Comparison of ENCODE assay signal across 12 mouse cellular contexts in the genomic region with DNA sequence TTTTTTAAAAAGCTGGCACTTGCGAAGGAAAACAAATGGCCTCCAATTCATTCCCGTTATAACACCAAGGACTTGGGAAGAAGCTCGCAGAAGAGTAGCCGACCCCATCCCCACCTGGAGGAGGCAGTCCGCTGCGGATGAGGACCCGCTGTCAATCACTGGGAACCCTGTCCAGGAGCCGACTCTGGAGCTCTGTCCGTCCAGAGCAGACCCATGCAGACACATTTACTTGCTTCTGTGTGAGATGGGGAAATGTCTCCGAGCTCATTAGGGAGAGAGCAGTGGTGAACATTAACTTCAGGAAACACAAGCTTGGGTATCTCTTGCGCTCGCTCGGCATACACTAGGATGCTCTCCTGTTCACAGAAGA. TPM values are rescaled to one million over a fixed set of nuclear protein-coding genes. Genes with fewer than 3 reads are reported as not detected.
A peak's percentile ranks its signal among the peaks of the same experiment; 100 is the strongest.
DNase-seq lines count a peak whose midpoint lies in the region; ATAC-seq lines count a peak whose summit lies in the region.
"Had no signal": no experiment of that assay in that cellular context is flagged by ENCODE, and none has a peak within 500 bp of the region (broad histone marks: within the 10 kb centered on the region; RNA-seq: fewer than 3 reads in every experiment).

No protein-coding gene starts in this region.

- no peaks in the 10 kb centered on the region for H3K27me3 ChIP-seq in hindbrain, embryonic 11.5 days (ENCODE audit: control insufficient read depth, insufficient read depth, low read length)
- H3K27me3 ChIP-seq in midbrain, embryonic 14.5 days (ENCODE audit: control insufficient read depth, insufficient read depth, low read length): no peaks in the 10 kb centered on the region

- no peaks in the 10 kb centered on the region for H3K9me3 ChIP-seq in hindbrain, embryonic 11.5 days (ENCODE audit: control insufficient read depth, low read length)
- no peaks in the 10 kb centered on the region for H3K9me3 ChIP-seq in midbrain, embryonic 14.5 days (ENCODE audit: control insufficient read depth, low read length)

- H3K36me3 ChIP-seq in hindbrain, embryonic 11.5 days (ENCODE audit: control insufficient read depth, insufficient read depth, low read length): no peaks in the 10 kb centered on the region
- no peaks in the 10 kb centered on the region for H3K36me3 ChIP-seq in midbrain, embryonic 14.5 days (ENCODE audit: control insufficient read depth, insufficient read depth, low read length)

- H3K27ac ChIP-seq in hindbrain, embryonic 11.5 days (ENCODE audit: low read depth, low read length): peak overlapping the region; percentile 58
- peak overlapping the region; percentile 61; the same call in 1 of the 2 replicates for H3K27ac ChIP-seq in midbrain, embryonic 14.5 days (replicated peaks; ENCODE audit: low read depth, low read length)

- peak overlapping the region; percentile 50 for H3K4me2 ChIP-seq in hindbrain, embryonic 11.5 days (replicated peaks; ENCODE audit: low read depth, low read length)
- H3K4me2 ChIP-seq in midbrain, embryonic 14.5 days (ENCODE audit: low read length): peak overlapping the region; percentile 55

- no peak overlapping the region for H3K9ac ChIP-seq in hindbrain, embryonic 11.5 days (ENCODE audit: low read depth, low read length)
- peak overlapping the region; percentile 36; the same call in 1 of the 2 replicates for H3K9ac ChIP-seq in midbrain, embryonic 14.5 days (replicated peaks; ENCODE audit: low read length)

- peaks cover 2% of the 10 kb centered on the region; the same call in 1 of the 2 replicates for H3K4me1 ChIP-seq in hindbrain, embryonic 11.5 days (replicated peaks; ENCODE audit: control insufficient read depth, insufficient read depth, low read length)
- H3K4me1 ChIP-seq in midbrain, embryonic 14.5 days (ENCODE audit: control insufficient read depth, insufficient read depth, low read length): peaks cover 11% of the 10 kb centered on the region; the same call in 1 of the 2 replicates

- peak; percentile 10 to 16 for DNase-seq in cerebellum, postnatal 10 days
- no peak for DNase-seq in cerebellum, adult 9-10 months
- peak; percentile 36 for DNase-seq in embryo, embryonic 10.5 days (ENCODE audit: low spot score)
- peak; percentile 49 for DNase-seq in hindbrain, embryonic 11.5 days (ENCODE audit: low spot score)
- DNase-seq in midbrain, embryonic 14.5 days: peak; percentile 51
- DNase-seq in layer of hippocampus, adult 11-12 months (ENCODE audit: low spot score): no peak
- no peak for DNase-seq in urinary bladder, postnatal 36 days (ENCODE audit: low spot score in 2 of 2)
- DNase-seq: lung, adult 2 months had no signal

- 0 out of 2 replicates have a peak overlapping the region, but pooled peaks have one; percentile 9 for H3K4me3 ChIP-seq in hindbrain, embryonic 11.5 days (ENCODE audit: low read depth, low read length)
- peak overlapping the region; percentile 25 for H3K4me3 ChIP-seq in midbrain, embryonic 14.5 days (replicated peaks; ENCODE audit: low read depth, low read length)
- H3K4me3 ChIP-seq: erythroblast, embryonic 14.5 days; myocyte had no signal

- peak; percentile 30; the same call in 1 of the 2 replicates for ATAC-seq in hindbrain, embryonic 11.5 days (ENCODE audit: low FRiP score)
- no peak for ATAC-seq in midbrain, embryonic 14.5 days (ENCODE audit: low FRiP score, low TSS enrichment)
- no peak for ATAC-seq in CD4-positive, CD25-positive, alpha-beta regulatory T cell, adult 4 months

- 5% methylated on average over 13 of the region's 13 CpGs for WGBS in hindbrain, embryonic 11.5 days
- 2% methylated on average over 13 of the region's 13 CpGs for WGBS in midbrain, embryonic 14.5 days

RNA-seq across cellular contexts. Expression of a gene that starts 50.5 kb away (rescaled TPM):
- 0.46 and 0.63 TPM in 2 replicates for polyA plus RNA-seq in hindbrain, embryonic 11.5 days (2014; fragmentation: Nextera tagmentation; extraction: Ambion mirVana)
- polyA plus RNA-seq in midbrain, embryonic 14.5 days (2014; fragmentation: Nextera tagmentation; extraction: Ambion mirVana): 4.0 and 4.1 TPM in 2 replicates
- not detected for polyA plus RNA-seq in CD4-positive, CD25-positive, alpha-beta regulatory T cell, adult 4 months (2017; shearing (Covaris generic))
- polyA plus RNA-seq: erythroblast, embryonic 14.5 days; myocyte; spleen, adult 2 months had no signal

Comparison
In these comparisons a context has a peak if more than half of its experiments do, and no peak if none do; other contexts are left out.
1. DNase-seq: peak in cerebellum, postnatal 10 days (2 of 2), embryo, embryonic 10.5 days (single experiment), hindbrain, embryonic 11.5 days (single experiment) and midbrain, embryonic 14.5 days (single experiment); none in cerebellum, adult 9-10 months (single experiment), layer of hippocampus, adult 11-12 months (single experiment) and urinary bladder, postnatal 36 days (0 of 2).